Mouse (Mus musculus): Measurements from ENCODE around the gene Exoc4.

GRCm38 (mm10) chr6:33958281-33958680 is 709.4 kb downstream of the Exoc4 start:
- TF ChIP-seq CTCF (IDR thresholded peaks at IDR 0.05; ENCODE audit: low read depth) (no peak), EP300 (optimal IDR thresholded peaks at IDR 0.05) (no peak)
